Mouse (Mus musculus) heart, postnatal 0 days (tissue): Measurements from ENCODE around the gene Spata20. TPM values are rescaled to one million over a fixed set of nuclear protein-coding genes. Genes with fewer than 3 reads are reported as not detected.

Experiments
- ATAC-seq: fragments of 200-750 bp; cut with Nextera tagmentation; 2 replicates; pipeline ENCODE4 v1.8.0; 2017; ENCODE audit warnings: low read depth, moderate number of reproducible peaks, moderate library complexity; ENCODE audit not compliant: insufficient read depth
- DNase-seq: peaks from one replicate; pipeline ENCODE4 v3.0.0-alpha.2; 2016; ENCODE audit warnings: low spot score
- H3K27ac ChIP-seq: fragments of 300-500 bp; sonication (generic); 2 replicates; pipeline ENCODE4 v1.5.1; 2014; ENCODE audit warnings: low read depth, mild to moderate bottlenecking
- H3K27me3 ChIP-seq: fragments of 300-500 bp; sonication (generic); 2 replicates; pipeline ENCODE4 v1.6.1; 2014; ENCODE audit warnings: low read length, mixed read lengths; ENCODE audit not compliant: control insufficient read depth, insufficient read depth
- H3K36me3 ChIP-seq: fragments of 300-500 bp; sonication (generic); replicated peaks from 2 replicates; pipeline ENCODE4 v1.6.1; 2014; ENCODE audit warnings: low read length, mixed read lengths; ENCODE audit not compliant: control insufficient read depth, insufficient read depth
- H3K4me1 ChIP-seq: fragments of 300-500 bp; sonication (generic); 2 replicates; pipeline ENCODE4 v1.6.1; 2014; ENCODE audit warnings: antibody characterized with exemption; ENCODE audit not compliant: control insufficient read depth, insufficient read depth
- H3K4me2 ChIP-seq: fragments of 300-500 bp; sonication (generic); 2 replicates; pipeline ENCODE4 v1.6.1; 2014; ENCODE audit warnings: low read depth, mild to moderate bottlenecking, low read length, moderate library complexity
- H3K4me3 ChIP-seq: fragments of 300-500 bp; sonication (generic); 2 replicates; pipeline ENCODE4 v1.5.1; 2014; ENCODE audit warnings: low read depth, low read length
- H3K9ac ChIP-seq: fragments of 300-500 bp; sonication (generic); replicated peaks from 2 replicates; pipeline ENCODE4 v1.6.1; 2014; ENCODE audit warnings: low read depth, low read length, mixed read lengths
- H3K9me3 ChIP-seq: fragments of 300-500 bp; sonication (generic); replicated peaks from 2 replicates; pipeline ENCODE4 v1.6.1; 2016; ENCODE audit warnings: low read length; ENCODE audit not compliant: control insufficient read depth
- CTCF ChIP-seq: IDR thresholded peaks from 2 replicates; pipeline ENCODE4 v1.5.1; 2016; ENCODE audit warnings: antibody characterized with exemption, control low read depth, low read depth
- EP300 ChIP-seq: IDR thresholded peaks from 2 replicates; pipeline ENCODE4 v1.6.1; 2016; ENCODE audit warnings: antibody characterized with exemption, low read depth
- WGBS: fragments of 180-500 bp; shearing (Covaris S2); extraction: QIAGEN DNeasy Blood & Tissue Kit; methylation state at CpG from one replicate; pipeline ENCODE4 v1.1.7; 2014; 5-methylcytosine and 5-hydroxymethylcytosine counted together
- polyA plus RNA-seq: library from polyadenylated mRNA; unstranded; fragments of >200 nt; fragmentation: Nextera tagmentation; extraction: Ambion mirVana; gene quantifications from 2 replicates; pipeline ENCODE4 v1.2.1, GENCODE M21; 2015
- total RNA-seq: library from RNA; depleted of rRNA; stranded (reverse); fragments of >200 nt; gene quantifications from 2 replicates; pipeline ENCODE4 v1.2.3, GENCODE M21; 2014; ENCODE audit warnings: low replicate concordance

Spata20 gene
- total and polyA plus RNA-seq, 2 experiments from 2014 or later = 0.56 TPM; not detected in 1

DNA sequence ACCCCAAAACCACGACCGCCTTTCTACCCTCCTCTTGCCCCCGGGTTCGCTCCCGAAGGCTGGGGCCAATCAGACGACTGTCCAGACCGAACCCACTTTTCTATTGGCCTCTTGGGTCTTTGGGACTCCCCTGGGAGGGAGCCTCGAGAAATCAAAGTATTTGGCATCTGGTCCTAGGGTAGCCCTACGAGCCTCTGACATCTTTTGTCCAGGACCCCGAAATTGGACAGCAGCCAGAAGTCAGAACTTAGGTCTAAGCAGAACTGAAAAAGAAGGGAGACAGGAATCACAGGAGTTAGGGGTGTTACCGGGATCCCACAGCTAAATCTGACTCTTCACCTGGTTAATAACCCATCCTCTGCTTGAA, 11.5 kb downstream of the Spata20 start:
- H3K9me3 ChIP-seq = no peaks in the 10 kb centered on the region
- no peak overlapping the region for H3K9ac ChIP-seq
- H3K36me3 ChIP-seq = no peaks in the 10 kb centered on the region
- H3K27me3 ChIP-seq = peaks cover 42% of the 10 kb centered on the region
- TF ChIP-seq CTCF = no peak
- no peak for TF ChIP-seq EP300
- H3K4me1 ChIP-seq = peaks cover 7% of the 10 kb centered on the region
- no peak overlapping the region for H3K27ac ChIP-seq
- 2% methylated on average over 11 of the region's 11 CpGs for WGBS
- H3K4me3 ChIP-seq = peak overlapping the region; percentile 63
- H3K4me2 ChIP-seq = peak overlapping the region; percentile 99
- ATAC-seq (no peak), DNase-seq (no peak)

DNA sequence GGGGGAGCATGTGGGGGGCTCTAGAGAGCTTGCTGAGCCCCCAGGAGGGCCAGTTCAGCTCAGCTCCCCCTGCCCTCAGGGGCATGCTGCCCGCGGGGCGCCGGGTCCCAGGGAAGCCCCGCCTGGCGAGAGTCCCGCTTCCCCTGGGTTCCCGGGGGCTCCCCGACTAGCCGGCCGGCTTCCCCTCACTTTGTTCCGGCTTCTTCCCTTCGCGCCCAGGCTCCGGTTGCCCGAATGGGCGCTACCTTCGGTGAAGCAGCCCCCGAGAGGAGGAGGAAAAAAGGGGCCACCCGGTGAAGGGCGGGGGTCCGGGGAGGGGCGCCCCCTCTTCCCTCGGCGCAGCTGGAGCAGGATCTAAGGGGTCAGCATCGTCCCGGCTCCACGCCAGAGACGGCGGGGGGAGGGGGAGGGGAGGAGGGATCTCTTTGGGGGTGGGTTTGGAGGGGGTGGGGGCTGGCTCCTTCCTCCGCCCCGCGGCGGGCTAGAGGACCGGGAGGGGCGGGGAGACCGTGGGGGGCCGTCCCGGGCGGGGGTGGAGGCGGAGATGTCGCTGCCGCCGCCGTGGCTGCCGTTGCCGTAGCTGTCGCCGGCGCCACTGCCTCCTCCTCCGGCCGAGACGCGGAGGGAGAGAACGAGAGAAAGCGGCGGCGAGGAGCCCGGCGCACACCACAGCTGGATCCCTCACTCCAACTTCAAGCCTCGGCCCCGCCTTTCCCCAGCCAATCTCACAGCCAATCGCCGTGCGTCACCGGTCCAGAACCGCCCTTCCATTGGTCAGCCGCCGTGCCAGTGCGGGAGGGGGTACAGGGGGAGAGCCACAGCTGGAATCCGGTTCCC, 12.1 kb downstream of the Spata20 start, which contains the start of gene Cacna1g:
Cacna1g (minus strand) TSS at position 492 of the 837 bp plus-strand sequence.
- 1% methylated on average over 45 of the region's 71 CpGs for WGBS
- ATAC-seq (peak; percentile 87), DNase-seq (peak; percentile 76)
- TF ChIP-seq EP300 = no peak
- TF ChIP-seq CTCF = no peak
- H3K9me3 ChIP-seq = no peaks in the 10 kb centered on the region
- H3K27ac ChIP-seq = no peak within 1 kb of the TSS
- peak within 1 kb of the TSS; percentile 99 for H3K4me2 ChIP-seq
- H3K9ac ChIP-seq = peak within 1 kb of the TSS; percentile 52
- H3K36me3 ChIP-seq = no peaks in the 10 kb centered on the region
- peaks cover 42% of the 10 kb centered on the region for H3K27me3 ChIP-seq
- H3K4me1 ChIP-seq = peaks cover 13% of the 10 kb centered on the region
- H3K4me3 ChIP-seq = peak within 1 kb of the TSS; percentile 63

DNA sequence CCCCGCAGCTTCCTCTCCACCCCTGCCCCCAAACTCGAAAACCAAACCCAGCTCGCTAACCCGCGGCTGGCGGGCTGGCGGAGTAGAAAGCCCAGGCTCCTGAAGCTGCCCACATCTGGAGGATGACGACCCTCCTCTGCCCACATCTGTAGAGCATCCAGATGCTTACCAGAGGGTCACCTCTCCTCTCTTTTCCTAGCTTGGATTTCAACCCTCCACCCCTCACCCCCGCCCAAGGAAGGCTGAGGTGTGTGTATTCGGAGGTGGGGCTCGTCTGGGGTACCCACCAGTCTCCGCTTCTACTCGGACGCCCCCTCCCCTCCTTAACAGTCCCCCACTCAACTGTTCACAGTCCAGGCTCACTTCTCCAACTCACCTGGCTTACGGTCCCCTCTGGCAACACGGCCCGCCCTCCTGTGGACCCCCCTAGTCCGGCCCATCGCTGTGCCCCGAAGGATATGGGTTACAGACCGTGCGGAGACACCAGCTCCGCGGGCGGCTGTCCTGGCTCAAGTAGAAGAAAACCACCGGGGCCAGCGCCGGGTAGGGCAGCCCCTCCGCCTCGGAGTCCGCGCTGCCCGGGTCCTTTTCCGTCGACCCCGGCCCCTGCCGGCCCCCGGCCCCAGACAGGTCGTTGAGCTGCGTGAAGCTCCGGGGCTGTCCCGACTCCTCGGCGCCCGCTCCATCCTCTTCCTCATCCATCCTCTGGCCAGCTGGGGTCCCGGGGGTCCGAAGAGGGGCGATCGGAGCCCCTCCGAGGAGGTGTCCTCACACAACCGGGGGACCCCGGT, 12.9 kb downstream of the Spata20 start:
- Histone ChIP-seq H3K4me2 (peak overlapping the region; percentile 99), H3K36me3 (no peaks in the 10 kb centered on the region), H3K27ac (no peak overlapping the region), H3K4me3 (peak overlapping the region; percentile 63), H3K9ac (peak overlapping the region; percentile 52), H3K9me3 (no peaks in the 10 kb centered on the region), H3K4me1 (peaks cover 16% of the 10 kb centered on the region), H3K27me3 (peaks cover 42% of the 10 kb centered on the region)
- ATAC-seq = peak; percentile 8; the same call in 1 of the 2 replicates
- TF ChIP-seq EP300 = no peak
- no peak for TF ChIP-seq CTCF
- DNase-seq = no peak
- 1% methylated on average over 52 of the region's 52 CpGs for WGBS

DNA sequence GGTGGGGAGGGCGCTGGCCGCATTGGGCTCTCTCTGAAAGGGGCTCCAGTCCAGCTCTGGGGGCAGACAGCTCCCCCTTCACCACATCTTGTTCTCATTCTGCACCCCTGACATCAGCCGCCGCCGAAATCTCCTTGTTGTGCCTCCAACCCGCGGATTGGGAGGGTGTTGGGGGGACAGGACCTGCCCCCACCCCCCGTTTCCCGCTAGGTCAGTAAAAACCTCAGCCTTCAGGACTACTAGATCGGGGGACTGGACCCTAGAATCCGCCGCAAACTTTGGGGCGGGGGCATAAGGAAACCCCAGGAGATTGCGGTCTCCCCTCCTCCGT, 13.4 kb downstream of the Spata20 start:
- DNase-seq (no peak), ATAC-seq (no peak)
- peak overlapping the region; percentile 52; the same call in 1 of the 2 replicates for H3K9ac ChIP-seq
- 3% methylated on average over 15 of the region's 15 CpGs for WGBS
- peaks cover 42% of the 10 kb centered on the region for H3K27me3 ChIP-seq
- H3K4me3 ChIP-seq = peak overlapping the region; percentile 63
- H3K4me1 ChIP-seq = peaks cover 20% of the 10 kb centered on the region
- no peak for TF ChIP-seq EP300
- no peak for TF ChIP-seq CTCF
- H3K4me2 ChIP-seq = peak overlapping the region; percentile 99
- H3K9me3 ChIP-seq = no peaks in the 10 kb centered on the region
- H3K27ac ChIP-seq = no peak overlapping the region
- no peaks in the 10 kb centered on the region for H3K36me3 ChIP-seq

DNA sequence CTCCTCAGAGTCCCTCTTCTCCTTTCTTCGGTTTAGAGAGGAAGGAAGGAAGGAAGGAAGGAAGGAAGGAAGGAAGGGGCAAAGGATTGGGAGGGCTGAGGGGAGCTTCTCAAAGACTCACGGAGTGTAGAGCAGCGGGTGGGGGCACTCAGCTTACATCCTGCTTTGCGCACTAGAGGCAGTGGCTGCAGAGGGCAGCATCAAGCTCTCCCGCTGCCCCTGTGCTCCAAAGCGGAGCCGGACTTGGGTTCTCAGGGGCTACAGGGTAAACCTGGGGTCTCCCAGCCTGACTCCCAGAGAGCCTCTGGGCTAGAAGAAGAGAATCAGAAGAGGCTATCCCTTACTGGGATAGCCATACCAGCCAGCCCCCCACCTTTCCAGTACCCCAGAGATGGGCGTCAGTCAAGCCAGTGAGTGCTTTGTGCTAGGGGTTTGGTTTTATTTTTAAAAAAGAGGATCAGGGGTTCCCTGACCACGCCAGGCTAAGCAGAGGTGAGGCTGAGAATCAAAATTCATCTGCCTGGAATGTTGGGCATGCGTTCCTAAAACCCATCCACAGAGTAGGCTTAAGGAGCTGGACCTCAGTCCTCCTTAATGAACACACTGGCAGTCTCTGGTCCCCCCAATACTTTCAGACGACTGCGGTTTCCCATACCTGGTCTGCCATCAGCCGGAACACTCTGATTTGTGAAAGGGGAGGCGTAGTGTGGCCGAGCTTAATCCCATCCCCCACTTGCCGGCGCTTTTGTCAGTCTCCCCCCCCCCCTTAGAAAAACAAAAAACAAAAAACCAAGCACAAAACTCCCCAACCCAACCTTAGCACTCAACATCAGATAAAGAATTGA, 14.0 kb downstream of the Spata20 start:
- peak overlapping the region; percentile 52; the same call in 1 of the 2 replicates for H3K9ac ChIP-seq
- H3K4me1 ChIP-seq = peaks cover 25% of the 10 kb centered on the region
- H3K9me3 ChIP-seq = no peaks in the 10 kb centered on the region
- no peaks in the 10 kb centered on the region for H3K36me3 ChIP-seq
- H3K27me3 ChIP-seq = peaks cover 42% of the 10 kb centered on the region
- ATAC-seq = no peak
- peak overlapping the region; percentile 63 for H3K4me3 ChIP-seq
- TF ChIP-seq EP300 = no peak
- no peak for TF ChIP-seq CTCF
- H3K4me2 ChIP-seq = peak overlapping the region; percentile 99
- 20% methylated on average over 17 of the region's 17 CpGs for WGBS
- H3K27ac ChIP-seq = no peak overlapping the region
- no peak for DNase-seq
